Mouse (Mus musculus): Measurements from ENCODE around the gene Pagr1b.

DNA sequence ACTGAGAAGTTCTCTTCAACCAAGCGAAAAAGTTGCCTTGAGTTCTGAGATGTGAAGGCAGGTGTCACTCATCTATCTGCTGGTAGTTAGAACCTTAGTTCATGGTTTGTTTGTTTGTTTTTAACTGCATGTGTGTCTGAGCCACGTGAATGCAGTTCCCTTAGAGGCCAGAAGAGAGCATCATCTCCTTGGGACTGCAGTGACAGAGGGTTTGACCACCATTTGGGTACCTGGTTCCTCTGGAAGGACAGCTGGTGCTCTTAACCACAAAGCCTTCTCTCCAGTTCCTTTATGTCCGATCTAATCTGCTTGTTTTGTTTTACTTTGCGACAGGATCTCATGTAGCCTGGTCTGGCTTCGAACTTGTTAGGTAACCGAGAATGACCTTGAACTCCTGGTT lies 49.3 kb upstream of the Pagr1b start:
- TF ChIP-seq TAL1 (IDR thresholded peaks at IDR 0.05; ENCODE audit: low read length) (no peak), GATA1 (IDR thresholded peaks at IDR 0.05; ENCODE audit: low read length) (no peak)

Data from erythroblast, embryonic 14.5 days (primary cell).